Comparison of ENCODE assay signal across 24 mouse cellular contexts in the genomic region with DNA sequence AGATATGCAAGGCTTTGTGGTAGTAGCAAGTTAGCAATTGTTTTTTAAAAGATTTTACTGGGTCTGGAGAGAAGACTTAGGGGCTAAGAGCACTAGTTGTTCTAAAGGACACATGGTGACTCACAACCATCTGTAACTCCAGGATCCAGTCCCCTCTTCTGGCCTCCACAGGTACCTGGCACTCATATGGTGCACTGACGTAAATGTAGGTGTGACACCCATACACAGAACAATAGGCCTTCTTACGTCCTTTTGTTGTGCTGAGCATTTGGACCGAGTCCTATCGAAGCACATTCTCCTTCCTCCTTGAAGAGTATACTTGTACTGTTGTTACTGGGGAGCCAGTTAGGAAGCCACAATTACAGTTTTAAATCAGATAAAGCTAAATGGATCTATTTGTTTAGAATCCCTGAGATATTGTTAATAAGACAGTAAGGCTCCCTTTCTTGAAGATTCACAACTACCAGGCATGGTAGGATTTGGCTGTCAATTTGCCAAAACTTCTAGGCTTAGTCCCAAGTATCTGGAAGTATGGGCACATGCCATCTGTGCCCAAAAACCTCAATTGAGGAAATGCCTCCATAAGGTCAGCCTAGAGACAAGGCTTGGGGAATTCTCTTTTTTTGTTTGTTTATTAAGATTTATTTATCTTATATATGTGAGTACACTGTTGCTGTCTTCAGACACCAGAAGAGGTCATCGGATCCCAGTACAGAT. TPM values are rescaled to one million over a fixed set of nuclear protein-coding genes. Genes with fewer than 3 reads are reported as not detected.
DNase-seq lines count a peak whose midpoint lies in the region; ATAC-seq and TF ChIP-seq lines count a peak whose summit lies in the region.
"Had no signal": no experiment of that assay in that cellular context is flagged by ENCODE, and none has a peak within 500 bp of the region (broad histone marks: within the 10 kb centered on the region; RNA-seq: fewer than 3 reads in every experiment).

No protein-coding gene starts in this region.

- no peak overlapping the region for H3K27ac ChIP-seq in forebrain, embryonic 14.5 days (ENCODE audit: low read depth, low read length)
- no peak overlapping the region for H3K27ac ChIP-seq in forebrain, embryonic 13.5 days
- H3K27ac ChIP-seq in layer of hippocampus, adult 2 months, result peak overlapping the region; percentile 36
- H3K27ac ChIP-seq: embryonic facial prominence, embryonic 13.5 days; heart, adult 2 months; left cerebral cortex, adult 2 months; midbrain, embryonic 15.5 days; neural tube, embryonic 15.5 days had no signal

- no peaks in the 10 kb centered on the region for H3K27me3 ChIP-seq in forebrain, embryonic 14.5 days (replicated peaks; ENCODE audit: control insufficient read depth, insufficient read depth, low read length)
- no peaks in the 10 kb centered on the region for H3K27me3 ChIP-seq in forebrain, embryonic 13.5 days
- H3K27me3 ChIP-seq: embryonic facial prominence, embryonic 13.5 days; midbrain, embryonic 15.5 days; neural tube, embryonic 15.5 days had no signal

- DNase-seq in forebrain, embryonic 14.5 days (ENCODE audit: low spot score), result peak; percentile 51
- DNase-seq in layer of hippocampus, adult 2 months (ENCODE audit: low spot score in 2 of 2), result peak; percentile 23 to 48
- DNase-seq in layer of hippocampus, postnatal 10 days (ENCODE audit: low spot score in 2 of 2), result no peak
- peak; percentile 82 for DNase-seq in cerebellum, adult 9-10 months
- DNase-seq in MN1 (ENCODE audit: low spot score), result no peak
- DNase-seq in B cell, adult 2 months, result no peak
- no peak for DNase-seq in urinary bladder, adult 18-20 months (ENCODE audit: low spot score in 2 of 2)
- DNase-seq: adrenal gland, adult 2 months; gastrocnemius, postnatal 14 days; heart, adult 2 months; heart, postnatal 4 days; lung, adult 2 months; lung, postnatal 36 days; spleen, adult 18-20 months; thymus, postnatal 36 days had no signal

- H3K36me3 ChIP-seq in forebrain, embryonic 14.5 days (ENCODE audit: control insufficient read depth, insufficient read depth, low read length), result peaks cover 28% of the 10 kb centered on the region
- H3K36me3 ChIP-seq in forebrain, embryonic 13.5 days (ENCODE audit: poor library complexity, severe bottlenecking), result peaks cover 36% of the 10 kb centered on the region

- WGBS in forebrain, embryonic 14.5 days, result 78% methylated on average over 5 of the region's 5 CpGs
- WGBS in forebrain, embryonic 13.5 days, result 89% methylated on average over 5 of the region's 5 CpGs

- peak; percentile 42; the same call in 1 of the 2 replicates for ATAC-seq in forebrain, embryonic 14.5 days
- no peak for ATAC-seq in forebrain, embryonic 13.5 days
- ATAC-seq: hindbrain, embryonic 16.5 days; intestine, postnatal 0 days; midbrain, embryonic 15.5 days had no signal

- no peaks in the 10 kb centered on the region for H3K9me3 ChIP-seq in forebrain, embryonic 14.5 days (replicated peaks; ENCODE audit: control insufficient read depth, low read length)
- H3K9me3 ChIP-seq in forebrain, embryonic 13.5 days (replicated peaks), result no peaks in the 10 kb centered on the region
- H3K9me3 ChIP-seq: embryonic facial prominence, embryonic 13.5 days; midbrain, embryonic 15.5 days; neural tube, embryonic 15.5 days had no signal

- no peak for TF ChIP-seq CTCF in layer of hippocampus, adult 2 months (conservative IDR thresholded peaks at IDR 0.05)

- no peak overlapping the region for H3K9ac ChIP-seq in forebrain, embryonic 14.5 days (ENCODE audit: low read length)
- no peak overlapping the region for H3K9ac ChIP-seq in forebrain, embryonic 13.5 days
- H3K9ac ChIP-seq: embryonic facial prominence, embryonic 13.5 days; midbrain, embryonic 15.5 days; neural tube, embryonic 15.5 days had no signal

- no peaks in the 10 kb centered on the region for H3K4me1 ChIP-seq in forebrain, embryonic 14.5 days (ENCODE audit: control insufficient read depth, insufficient read depth, low read length)
- H3K4me1 ChIP-seq in forebrain, embryonic 13.5 days, result no peaks in the 10 kb centered on the region
- H3K4me1 ChIP-seq: embryonic facial prominence, embryonic 13.5 days; midbrain, embryonic 15.5 days; neural tube, embryonic 15.5 days had no signal

- H3K4me3 ChIP-seq in forebrain, embryonic 14.5 days (ENCODE audit: low read depth, low read length), result no peak overlapping the region
- H3K4me3 ChIP-seq in forebrain, embryonic 13.5 days, result no peak overlapping the region
- H3K4me3 ChIP-seq in layer of hippocampus, adult 2 months, result no peak overlapping the region
- H3K4me3 ChIP-seq: embryonic facial prominence, embryonic 13.5 days; heart, adult 2 months; left cerebral cortex, adult 2 months; midbrain, embryonic 15.5 days; neural tube, embryonic 15.5 days had no signal

- no peak overlapping the region for H3K4me2 ChIP-seq in forebrain, embryonic 14.5 days (ENCODE audit: low read length)
- no peak overlapping the region for H3K4me2 ChIP-seq in forebrain, embryonic 13.5 days
- H3K4me2 ChIP-seq: embryonic facial prominence, embryonic 13.5 days; liver, embryonic 11.5 days; midbrain, embryonic 15.5 days; neural tube, embryonic 15.5 days had no signal

RNA-seq across cellular contexts. Expression of a gene that starts 19.7 kb away (rescaled TPM):
- polyA plus RNA-seq in forebrain, embryonic 14.5 days (2014; fragmentation: Nextera tagmentation; extraction: Ambion mirVana), result 68.3 and 71.8 TPM in 2 replicates
- polyA plus RNA-seq in forebrain, embryonic 13.5 days (2015; fragmentation: Nextera tagmentation; extraction: Ambion mirVana), result 73.3 and 76.1 TPM in 2 replicates
- 10 to 100 TPM; 14.4 to 16.5 TPM for total RNA-seq in layer of hippocampus, adult 2 months (2021)
- 10 to 100 TPM; 15.7 to 16.2 TPM for total RNA-seq in layer of hippocampus, postnatal 10 days (2021)
- total RNA-seq: MEL had no signal

RNA-seq across cellular contexts. Expression of a gene that starts 56.3 kb away (rescaled TPM):
- polyA plus RNA-seq in forebrain, embryonic 14.5 days (2014; fragmentation: Nextera tagmentation; extraction: Ambion mirVana), result 10.2 and 13.7 TPM in 2 replicates
- polyA plus RNA-seq in forebrain, embryonic 13.5 days (2015; fragmentation: Nextera tagmentation; extraction: Ambion mirVana), result 10.9 and 15.6 TPM in 2 replicates
- total RNA-seq in layer of hippocampus, adult 2 months (2021), result 10 to 100 TPM; 18.6 to 19.8 TPM
- 10 to 100 TPM; 26.4 to 26.6 TPM for total RNA-seq in layer of hippocampus, postnatal 10 days (2021)

Comparison
In these comparisons a context has a peak if more than half of its experiments do, and no peak if none do; other contexts are left out.
1. DNase-seq: peak in forebrain, embryonic 14.5 days (single experiment), layer of hippocampus, adult 2 months (2 of 2) and cerebellum, adult 9-10 months (single experiment); none in layer of hippocampus, postnatal 10 days (0 of 2), MN1 (single experiment), B cell, adult 2 months (0 of 2) and urinary bladder, adult 18-20 months (0 of 2).